In the genomic region with DNA sequence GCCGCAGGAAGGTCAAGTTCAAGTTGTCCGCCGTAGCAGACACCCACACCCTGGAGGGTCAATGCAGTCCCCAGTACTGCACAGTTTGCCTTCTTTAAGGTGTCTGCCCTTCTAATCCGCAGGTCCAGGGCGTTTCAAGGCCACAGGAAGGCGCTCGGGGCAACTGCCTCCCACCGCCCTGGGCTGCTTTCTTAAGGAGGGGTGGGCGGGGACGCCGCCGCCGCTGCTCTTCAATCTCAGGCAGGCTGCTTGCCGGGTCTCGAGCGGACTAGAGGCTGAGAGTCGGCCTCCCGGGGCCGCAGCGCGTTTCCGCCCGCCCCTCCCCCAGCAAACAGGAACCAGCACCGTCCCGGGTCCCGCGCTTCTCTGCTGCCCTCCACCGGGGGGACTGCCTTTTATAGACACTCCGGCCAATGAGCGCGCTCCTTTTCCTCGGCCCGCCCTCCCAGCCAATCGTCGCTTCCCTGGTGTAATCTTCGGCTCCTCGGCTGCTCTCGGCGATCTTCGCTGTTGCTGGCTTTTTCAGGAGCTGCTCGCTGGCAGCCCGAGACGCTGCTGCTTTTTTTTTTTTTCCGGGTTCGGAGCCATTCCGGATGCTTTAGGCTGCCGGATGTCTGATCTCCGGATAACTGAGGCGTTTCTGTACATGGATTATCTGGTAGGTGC, we compare ENCODE assay signal across 8 mouse cellular contexts. TPM values are rescaled to one million over a fixed set of nuclear protein-coding genes. Genes with fewer than 3 reads are reported as not detected.
DNase-seq lines count a peak whose midpoint lies in the region; ATAC-seq lines count a peak whose summit lies in the region.

A gene (plus strand): TSS at position 467 of the 666 bp plus-strand sequence.

- H3K27me3 ChIP-seq in hindbrain, embryonic 16.5 days (replicated peaks; ENCODE audit: control insufficient read depth, insufficient read depth, low read length), result no peaks in the 10 kb centered on the region

- H3K4me1 ChIP-seq in hindbrain, embryonic 16.5 days (ENCODE audit: control insufficient read depth, insufficient read depth, low read depth, low read length), result peaks cover 9% of the 10 kb centered on the region

- no peaks in the 10 kb centered on the region for H3K36me3 ChIP-seq in hindbrain, embryonic 16.5 days (ENCODE audit: control insufficient read depth, insufficient read depth, low read length)
- H3K36me3 ChIP-seq in macrophage (ENCODE audit: inconsistent target), result no peaks in the 10 kb centered on the region

- peaks cover 16% of the 10 kb centered on the region for H3K79me2 ChIP-seq in macrophage (ENCODE audit: inconsistent target)

- under 1% methylated on average over 49 of the region's 49 CpGs for WGBS in hindbrain, embryonic 16.5 days
- under 1% methylated on average over 48 of the region's 49 CpGs for WGBS in macrophage (ENCODE audit: missing documents)

- peak within 1 kb of the TSS; percentile 88 for H3K9ac ChIP-seq in hindbrain, embryonic 16.5 days (ENCODE audit: low read depth, low read length)

- peak; percentile 98 for ATAC-seq in hindbrain, embryonic 16.5 days

- H3K27ac ChIP-seq in hindbrain, embryonic 16.5 days (ENCODE audit: low read depth, low read length), result peak within 1 kb of the TSS; percentile 89
- H3K27ac ChIP-seq in macrophage, result peak within 1 kb of the TSS; percentile 64

- H3K4me3 ChIP-seq in hindbrain, embryonic 16.5 days (ENCODE audit: low read length), result peak within 1 kb of the TSS; percentile 68
- H3K4me3 ChIP-seq in macrophage (ENCODE audit: inconsistent target), result peak within 1 kb of the TSS; percentile 58

- DNase-seq in T-cell, adult 2 months (ENCODE audit: low spot score), result peak; percentile 97
- peak; percentile 98 to 99 for DNase-seq in cerebellum, postnatal 36 days
- peak; percentile 98 for DNase-seq in gastrocnemius, adult 18-20 months (ENCODE audit: low spot score)
- peak; percentile 98 for DNase-seq in left cerebral cortex, adult 18-20 months (ENCODE audit: low spot score in 2 of 2)
- peak; percentile 97 for DNase-seq in right cerebral cortex, adult 18-20 months
- peak; percentile 97 for DNase-seq in urinary bladder, postnatal 10 days (ENCODE audit: low spot score)

- no peaks in the 10 kb centered on the region for H3K9me3 ChIP-seq in hindbrain, embryonic 16.5 days (ENCODE audit: control insufficient read depth, low read length)

- peak within 1 kb of the TSS; percentile 72 for H3K4me2 ChIP-seq in hindbrain, embryonic 16.5 days (ENCODE audit: low read length)

RNA-seq across cellular contexts. Expression of the gene that starts here (rescaled TPM):
- 1 to 10 TPM; 3.6 to 4.0 TPM for total RNA-seq in gastrocnemius, adult 18-20 months (2021)
- 18.3 and 21.5 TPM in 2 replicates for polyA plus RNA-seq in hindbrain, embryonic 16.5 days (2015; fragmentation: Nextera tagmentation; extraction: Ambion mirVana)
- 10 to 100 TPM; 35.5 to 37.7 TPM for total RNA-seq in left cerebral cortex, adult 18-20 months (2021)
- 1 to 10 TPM; 2.3 to 9.4 (median 5.1) TPM for total RNA-seq in macrophage (2018; cell fraction: chromatin; rRNA removed)
- total RNA-seq in macrophage (2018; cell fraction: cytosol; rRNA removed), result 1 to 10 TPM; 4.1 to 9.9 (median 6.8) TPM
- 10 to 100 TPM in 9 of 26 experiments, 1 to 10 TPM in 17; 4.7 to 12.6 (median 8.2) TPM for total RNA-seq in macrophage (2018; cell fraction: nucleus; rRNA removed)
- 5.6 to 8.3 TPM (median 7.4 TPM) in 3 replicates for polyA plus RNA-seq in macrophage (2018)

Comparison
In these comparisons a context has a peak if more than half of its experiments do, and no peak if none do; other contexts are left out.
1. Peak in every context shown above with its lines: DNase-seq, ATAC-seq, H3K4me3 ChIP-seq and H3K27ac ChIP-seq.
2. RNA of the gene that starts here (total RNA-seq): 35.5 to 37.7 TPM in left cerebral cortex, adult 18-20 months; 3.6 to 4.0 TPM in gastrocnemius, adult 18-20 months; every median in the first group is over 4 times any median in the second.